Mouse (Mus musculus): ENCODE results near the gene Lima1. TPM values are rescaled to one million over a fixed set of nuclear protein-coding genes. Genes with fewer than 3 reads are reported as not detected.

Lima1 gene
- polyA plus RNA-seq, 1 experiment from 2014 or later: 27.0 TPM

DNA sequence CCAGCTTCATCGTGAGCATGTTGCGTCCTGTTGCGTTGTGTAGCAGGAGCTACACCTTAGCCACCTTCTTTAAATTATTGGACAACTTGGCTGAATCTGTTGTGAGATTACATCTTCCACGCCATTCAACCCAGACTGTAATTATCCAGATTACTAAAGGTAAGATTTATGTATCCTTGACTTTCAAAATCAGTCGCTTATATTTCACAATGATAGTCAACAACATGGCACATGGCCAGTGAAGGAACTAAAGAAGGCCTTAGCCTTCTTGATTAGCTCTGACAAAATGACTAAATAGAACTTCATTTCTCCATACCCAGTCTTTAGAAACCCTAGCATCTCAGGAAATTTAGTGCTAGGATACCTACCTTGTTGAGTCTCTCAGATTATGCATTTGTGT is 142.1 kb downstream of the Lima1 start:
- Histone ChIP-seq H3K4me3 (ENCODE audit: low read depth, low read length) (no peak overlapping the region), H3K27me3 (replicated peaks; ENCODE audit: control insufficient read depth, insufficient read depth, low read length) (no peaks in the 10 kb centered on the region), H3K27ac (ENCODE audit: low read depth, low read length) (no peak overlapping the region), H3K9ac (ENCODE audit: low read length) (no peak overlapping the region), H3K36me3 (ENCODE audit: control insufficient read depth, insufficient read depth, low read length) (peaks cover 62% of the 10 kb centered on the region), H3K4me2 (ENCODE audit: low read length) (no peak overlapping the region), H3K4me1 (ENCODE audit: control insufficient read depth, insufficient read depth, low read length) (no peaks in the 10 kb centered on the region), H3K9me3 (replicated peaks; ENCODE audit: control insufficient read depth, low read length) (no peaks in the 10 kb centered on the region)
- ATAC-seq (no peak), DNase-seq (ENCODE audit: low spot score) (no peak)
- 98% methylated on average over 5 of the region's 5 CpGs for WGBS

DNA sequence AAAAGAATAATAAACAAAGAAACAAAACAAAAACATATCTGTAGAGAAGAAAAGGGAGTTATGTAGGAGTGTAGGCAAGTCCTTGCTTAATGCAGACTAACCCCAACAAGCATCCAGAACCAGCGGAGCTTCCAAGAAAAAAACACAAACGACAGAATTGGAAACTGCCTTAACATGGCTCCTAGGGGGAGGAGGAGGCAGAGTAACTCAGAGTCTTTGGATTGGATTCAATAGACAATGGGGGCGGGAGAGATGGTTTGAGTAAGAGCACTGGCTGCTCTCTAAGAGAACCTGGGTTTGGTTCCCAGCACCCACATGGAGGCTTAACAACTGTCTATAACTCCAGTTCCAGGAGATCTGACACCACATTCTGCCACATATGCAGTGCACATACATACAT is 143.6 kb downstream of the Lima1 start:
- Histone ChIP-seq H3K27me3 (replicated peaks; ENCODE audit: control insufficient read depth, insufficient read depth, low read length) (no peaks in the 10 kb centered on the region), H3K9ac (ENCODE audit: low read length) (no peak overlapping the region), H3K4me2 (ENCODE audit: low read length) (no peak overlapping the region), H3K27ac (ENCODE audit: low read depth, low read length) (no peak overlapping the region), H3K4me3 (ENCODE audit: low read depth, low read length) (no peak overlapping the region), H3K36me3 (ENCODE audit: control insufficient read depth, insufficient read depth, low read length) (peaks cover 55% of the 10 kb centered on the region), H3K9me3 (replicated peaks; ENCODE audit: control insufficient read depth, low read length) (no peaks in the 10 kb centered on the region), H3K4me1 (ENCODE audit: control insufficient read depth, insufficient read depth, low read length) (peaks cover under 1% of the 10 kb centered on the region)
- 91% methylated on average over 3 of the region's 3 CpGs for WGBS
- no peak for DNase-seq (ENCODE audit: low spot score)
- ATAC-seq: no peak

GRCm38 (mm10) chr15:99731167-99731566 is 144.1 kb downstream of the Lima1 start:
- H3K4me1 ChIP-seq (ENCODE audit: control insufficient read depth, insufficient read depth, low read length): peaks cover 5% of the 10 kb centered on the region
- no peak overlapping the region for H3K27ac ChIP-seq (ENCODE audit: low read depth, low read length)
- no peak overlapping the region for H3K4me3 ChIP-seq (ENCODE audit: low read depth, low read length)
- H3K36me3 ChIP-seq (ENCODE audit: control insufficient read depth, insufficient read depth, low read length): peaks cover 50% of the 10 kb centered on the region
- no peak overlapping the region for H3K4me2 ChIP-seq (ENCODE audit: low read length)
- DNase-seq (ENCODE audit: low spot score): no peak
- H3K27me3 ChIP-seq (replicated peaks; ENCODE audit: control insufficient read depth, insufficient read depth, low read length): no peaks in the 10 kb centered on the region
- H3K9me3 ChIP-seq (replicated peaks; ENCODE audit: control insufficient read depth, low read length): no peaks in the 10 kb centered on the region
- H3K9ac ChIP-seq (ENCODE audit: low read length): no peak overlapping the region
- ATAC-seq: no peak
- 92% methylated on average over 2 of the region's 2 CpGs for WGBS

- H3K4me3 ChIP-seq (ENCODE audit: low read depth, low read length): no peak overlapping the region
- no peaks in the 10 kb centered on the region for H3K27me3 ChIP-seq (replicated peaks; ENCODE audit: control insufficient read depth, insufficient read depth, low read length)
- H3K9ac ChIP-seq (ENCODE audit: low read length): no peak overlapping the region
- ATAC-seq (no peak), DNase-seq (ENCODE audit: low spot score) (no peak)
- no peak overlapping the region for H3K4me2 ChIP-seq (ENCODE audit: low read length)
- H3K4me1 ChIP-seq (ENCODE audit: control insufficient read depth, insufficient read depth, low read length): peaks cover 10% of the 10 kb centered on the region
- H3K36me3 ChIP-seq (ENCODE audit: control insufficient read depth, insufficient read depth, low read length): peaks cover 32% of the 10 kb centered on the region
- no peak overlapping the region for H3K27ac ChIP-seq (ENCODE audit: low read depth, low read length)
- WGBS: 93% methylated on average over 3 of the region's 4 CpGs
- no peaks in the 10 kb centered on the region for H3K9me3 ChIP-seq (replicated peaks; ENCODE audit: control insufficient read depth, low read length)
These were observed 146.0 kb downstream of the Lima1 start for GRCm38 (mm10) chr15:99729056-99729783.

Other genes with a start within 250 kb of the Lima1 start
- gene Racgap1, start 223.8 kb downstream of the Lima1 start, polyA plus RNA-seq (2014; fragmentation: Nextera tagmentation; extraction: Ambion mirVana): 74.2 and 78.9 TPM in 2 replicates
- 15.6 and 18.9 TPM in 2 replicates for gene Asic1, start 205.1 kb downstream of the Lima1 start, polyA plus RNA-seq (2014; fragmentation: Nextera tagmentation; extraction: Ambion mirVana)
- 90.7 and 98.1 TPM in 2 replicates for gene Smarcd1, start 173.3 kb downstream of the Lima1 start, polyA plus RNA-seq (2014; fragmentation: Nextera tagmentation; extraction: Ambion mirVana)
- gene Gm17349, start 170.0 kb downstream of the Lima1 start, polyA plus RNA-seq (2014; fragmentation: Nextera tagmentation; extraction: Ambion mirVana): not detected in 2 replicates
- 0.77 and 1.2 TPM in 2 replicates for gene Gpd1, start 157.9 kb downstream of the Lima1 start, polyA plus RNA-seq (2014; fragmentation: Nextera tagmentation; extraction: Ambion mirVana)
- 195 and 238 TPM in 2 replicates for gene Cox14, start 149.8 kb downstream of the Lima1 start, polyA plus RNA-seq (2014; fragmentation: Nextera tagmentation; extraction: Ambion mirVana)
- 71.9 and 72.5 TPM in 2 replicates for gene Cers5, start 102.6 kb downstream of the Lima1 start, polyA plus RNA-seq (2014; fragmentation: Nextera tagmentation; extraction: Ambion mirVana)
- gene Fam186a, start 91.6 kb upstream of the Lima1 start, polyA plus RNA-seq (2014; fragmentation: Nextera tagmentation; extraction: Ambion mirVana): not detected in 2 replicates
- 29.0 and 32.6 TPM in 2 replicates for gene Larp4, start 94.6 kb upstream of the Lima1 start, polyA plus RNA-seq (2014; fragmentation: Nextera tagmentation; extraction: Ambion mirVana)
- 16.3 and 21.3 TPM in 2 replicates for gene Dip2b, start 163.2 kb upstream of the Lima1 start, polyA plus RNA-seq (2014; fragmentation: Nextera tagmentation; extraction: Ambion mirVana)

All from forebrain, embryonic 14.5 days (tissue).